Mouse (Mus musculus) myocyte (in vitro differentiated cells): ENCODE results near the gene Rab20. TPM values are rescaled to one million over a fixed set of nuclear protein-coding genes. Genes with fewer than 3 reads are reported as not detected.
"Not testable (repeated sequence)": the region's sequence is repeated elsewhere in the genome, so short reads cannot be mapped to it uniquely, and the experiment has no call there.

Source experiments
- H3K27me3 ChIP-seq: one replicate; pipeline ENCODE4 v1.6.1; 2011; ENCODE audit not compliant: control insufficient read depth, insufficient read depth, insufficient read length
- H3K36me3 ChIP-seq: one replicate; pipeline ENCODE4 v1.6.1; 2011; ENCODE audit not compliant: control insufficient read depth, insufficient read depth
- H3K4me2 ChIP-seq: one replicate; pipeline ENCODE4 v1.6.1; 2011; ENCODE audit warnings: low read depth, control low read depth
- H3K4me3 ChIP-seq: one replicate; pipeline ENCODE4 v1.5.1; 2011; ENCODE audit warnings: mild to moderate bottlenecking, control low read depth, moderate library complexity
- H3K79me2 ChIP-seq: one replicate; pipeline ENCODE4 v1.6.1; 2011; ENCODE audit not compliant: control insufficient read depth, insufficient read depth
- H3ac ChIP-seq: one replicate; pipeline ENCODE4 v1.6.1; 2011; ENCODE audit not compliant: control insufficient read depth, insufficient read length
- CEBPB ChIP-seq: IDR thresholded peaks from 2 replicates; pipeline ENCODE4 v1.6.1; 2011; ENCODE audit warnings: mild to moderate bottlenecking, moderate library complexity; ENCODE audit not compliant: poor library complexity, insufficient read depth, severe bottlenecking
- E2F4 ChIP-seq: IDR thresholded peaks from one replicate; pipeline ENCODE4 v1.6.1; 2011; ENCODE audit warnings: mild to moderate bottlenecking, control low read depth, moderate library complexity; ENCODE audit not compliant: insufficient read depth
- MAX ChIP-seq: IDR thresholded peaks from one replicate; pipeline ENCODE4 v1.6.1; 2011; ENCODE audit warnings: low read depth, mild to moderate bottlenecking, control low read depth
- MYOD1 ChIP-seq, 3 experiments: IDR thresholded peaks; one replicate each; pipeline ENCODE4 v1.6.1; 2011; ENCODE audit warnings: control low read depth in 2 of 3, low read depth in 2 of 3, mild to moderate bottlenecking in 2 of 3, moderate library complexity in 1 of 3; ENCODE audit not compliant: insufficient read length in 2 of 3, control insufficient read depth in 1 of 3
- MYOG ChIP-seq, 3 experiments: IDR thresholded peaks; one replicate each; pipeline ENCODE4 v1.6.1; 2011; ENCODE audit warnings: control low read depth in 2 of 3, low read depth in 2 of 3, mild to moderate bottlenecking in 2 of 3; ENCODE audit not compliant: insufficient read length in 2 of 3, control insufficient read depth in 1 of 3, insufficient read depth in 1 of 3
- POLR2A ChIP-seq: IDR thresholded peaks from one replicate; pipeline ENCODE4 v1.6.1; 2011; ENCODE audit warnings: low read depth, mild to moderate bottlenecking, control low read depth, moderate library complexity; ENCODE audit not compliant: insufficient read length
- POLR2AphosphoS2 ChIP-seq: IDR thresholded peaks from one replicate; pipeline ENCODE4 v1.6.1; 2011; ENCODE audit warnings: low read depth, control low read depth; ENCODE audit not compliant: insufficient read length
- REST ChIP-seq: IDR thresholded peaks from one replicate; pipeline ENCODE4 v1.6.1; 2011; ENCODE audit warnings: mild to moderate bottlenecking, control low read depth, moderate library complexity; ENCODE audit not compliant: insufficient read depth, insufficient read length
- SRF ChIP-seq: IDR thresholded peaks from one replicate; pipeline ENCODE4 v1.6.1; 2011; ENCODE audit warnings: low read depth; ENCODE audit not compliant: control insufficient read depth, insufficient read length
- TCF12 ChIP-seq: IDR thresholded peaks from one replicate; pipeline ENCODE4 v1.6.1; 2011; ENCODE audit warnings: mild to moderate bottlenecking, control low read depth; ENCODE audit not compliant: poor library complexity, insufficient read depth, severe bottlenecking
- TCF3 ChIP-seq: IDR thresholded peaks from one replicate; pipeline ENCODE4 v1.6.1; 2011; ENCODE audit warnings: low read depth, control low read depth; ENCODE audit not compliant: insufficient read length
- USF1 ChIP-seq: IDR thresholded peaks from one replicate; pipeline ENCODE4 v1.6.1; 2011; ENCODE audit warnings: low read depth, mild to moderate bottlenecking, control low read depth, moderate library complexity
- polyA plus RNA-seq: library from polyadenylated mRNA; unstranded; fragments of >200 nt; fragmentation: generic; extraction: Trizol; gene quantifications from one replicate; pipeline ENCODE4 v1.2.1, GENCODE M21; 2012; ENCODE audit warnings: missing spikeins

Rab20 gene
- polyA plus RNA-seq, 1 experiment: 1.2 TPM

GRCm38 (mm10) chr8:11498281-11498680 is 19.8 kb upstream of the Rab20 start:
- Histone ChIP-seq H3K27me3 (no peaks in the 10 kb centered on the region), H3K36me3 (peaks cover 7% of the 10 kb centered on the region), H3ac (peak overlapping the region; percentile 62), H3K79me2 (peaks cover 39% of the 10 kb centered on the region), H3K4me3 (peak overlapping the region; percentile 77), H3K4me2 (peak overlapping the region; percentile 93)
- TF ChIP-seq E2F4: no peak
- TF ChIP-seq SRF: no peak
- no peak for TF ChIP-seq MAX
- no peak for TF ChIP-seq USF1
- TF ChIP-seq TCF12: no peak
- no peak for TF ChIP-seq MYOG (IDR thresholded peaks at IDR 0.05; ENCODE audit: control insufficient read depth in 1 of 3, insufficient read depth in 1 of 3, insufficient read length in 2 of 3, low read depth in 2 of 3)
- no peak for TF ChIP-seq TCF3
- no peak for TF ChIP-seq REST
- no peak for TF ChIP-seq POLR2A

- Histone ChIP-seq H3K79me2 (peaks cover 39% of the 10 kb centered on the region), H3ac (peak within 1 kb of the TSS; percentile 62), H3K4me2 (peak within 1 kb of the TSS; percentile 97), H3K27me3 (no peaks in the 10 kb centered on the region), H3K4me3 (peak within 1 kb of the TSS; percentile 77), H3K36me3 (peaks cover 1% of the 10 kb centered on the region)
- TF ChIP-seq MYOG (IDR thresholded peaks at IDR 0.05; ENCODE audit: control insufficient read depth in 1 of 3, insufficient read depth in 1 of 3, insufficient read length in 2 of 3, low read depth in 2 of 3): no peak
- no peak for TF ChIP-seq CEBPB
- TF ChIP-seq TCF12: no peak
- TF ChIP-seq POLR2AphosphoS2: peak; percentile 78
- TF ChIP-seq POLR2A: peak; percentile 83
- TF ChIP-seq MYOD1 (IDR thresholded peaks at IDR 0.05; ENCODE audit: control insufficient read depth in 1 of 3, insufficient read length in 2 of 3, low read depth in 2 of 3): no peak
These were observed 18.8 kb upstream of the Rab20 start, which contains the start of gene Naxd for GRCm38 (mm10) chr8:11497017-11497990. TSS of gene Naxd (plus strand) at chr8:11497506.

GRCm38 (mm10) chr8:11492340-11492739 is 13.8 kb upstream of the Rab20 start:
- H3ac ChIP-seq, H3K36me3 ChIP-seq, H3K4me2 ChIP-seq, H3K79me2 ChIP-seq, H3K4me3 ChIP-seq: not testable (repeated sequence)
- H3K27me3 ChIP-seq: peaks cover 14% of the 10 kb centered on the region

- no peaks in the 10 kb centered on the region for H3K79me2 ChIP-seq
- H3K4me2 ChIP-seq: peak overlapping the region; percentile 44
- no peak overlapping the region for H3ac ChIP-seq
- peaks cover 14% of the 10 kb centered on the region for H3K27me3 ChIP-seq
- no peak overlapping the region for H3K4me3 ChIP-seq
- TF ChIP-seq MAX: no peak
- TF ChIP-seq MYOD1 (IDR thresholded peaks at IDR 0.05; ENCODE audit: control insufficient read depth in 1 of 3, insufficient read length in 2 of 3, low read depth in 2 of 3): no peak
- TF ChIP-seq SRF: no peak
- no peak for TF ChIP-seq POLR2A
- no peak for TF ChIP-seq USF1
- no peak for TF ChIP-seq TCF3
- TF ChIP-seq CEBPB: no peak
- TF ChIP-seq E2F4: no peak
- no peak for TF ChIP-seq TCF12
- TF ChIP-seq MYOG (IDR thresholded peaks at IDR 0.05; ENCODE audit: control insufficient read depth in 1 of 3, insufficient read depth in 1 of 3, insufficient read length in 2 of 3, low read depth in 2 of 3): no peak
- no peak for TF ChIP-seq REST
- TF ChIP-seq POLR2AphosphoS2: no peak
- no peaks in the 10 kb centered on the region for H3K36me3 ChIP-seq
These were observed 8.7 kb upstream of the Rab20 start for GRCm38 (mm10) chr8:11487229-11487628.

GRCm38 (mm10) chr8:11486142-11486541 is 7.6 kb upstream of the Rab20 start:
- no peak overlapping the region for H3K4me3 ChIP-seq
- peak overlapping the region; percentile 44 for H3K4me2 ChIP-seq
- H3K36me3 ChIP-seq: no peaks in the 10 kb centered on the region
- H3K79me2 ChIP-seq: no peaks in the 10 kb centered on the region
- H3K27me3 ChIP-seq: peaks cover 9% of the 10 kb centered on the region
- TF ChIP-seq USF1 (no peak), TCF3 (no peak), MYOD1 (IDR thresholded peaks at IDR 0.05; ENCODE audit: control insufficient read depth in 1 of 3, insufficient read length in 2 of 3, low read depth in 2 of 3) (no peak), CEBPB (no peak), TCF12 (no peak), E2F4 (no peak), SRF (no peak), MYOG (IDR thresholded peaks at IDR 0.05; ENCODE audit: control insufficient read depth in 1 of 3, insufficient read depth in 1 of 3, insufficient read length in 2 of 3, low read depth in 2 of 3) (no peak), POLR2AphosphoS2 (no peak), MAX (no peak), REST (no peak), POLR2A (no peak)
- H3ac ChIP-seq: no peak overlapping the region
